In genomic region chr6:81987580-81987979, GRCm38 (mm10) we compare ENCODE assay signal across 9 mouse cellular contexts. TPM values are rescaled to one million over a fixed set of nuclear protein-coding genes. Genes with fewer than 3 reads are reported as not detected.
DNase-seq lines count a peak whose midpoint lies in the region; ATAC-seq lines count a peak whose summit lies in the region.
"Had no signal": no experiment of that assay in that cellular context is flagged by ENCODE, and none has a peak within 500 bp of the region (broad histone marks: within the 10 kb centered on the region; RNA-seq: fewer than 3 reads in every experiment).

No protein-coding gene starts in this region.

- peak; percentile 33 for DNase-seq in cerebellum, adult 9-10 months
- no peak for DNase-seq in thymus, postnatal 0 days (ENCODE audit: low spot score)
- DNase-seq in yolk sac, embryonic 10.5 days (ENCODE audit: low spot score): no peak
- DNase-seq in liver: no peak

- no peak overlapping the region for H3K4me2 ChIP-seq in midbrain, embryonic 12.5 days (replicated peaks)
- no peak overlapping the region for H3K4me2 ChIP-seq in midbrain, embryonic 15.5 days
- no peak overlapping the region for H3K4me2 ChIP-seq in kidney, embryonic 15.5 days
- H3K4me2 ChIP-seq in limb, embryonic 13.5 days (replicated peaks): no peak overlapping the region

- no peak overlapping the region for H3K27ac ChIP-seq in midbrain, embryonic 12.5 days (replicated peaks)
- H3K27ac ChIP-seq in midbrain, embryonic 15.5 days: no peak overlapping the region
- peak overlapping the region; percentile 80 for H3K27ac ChIP-seq in kidney, embryonic 15.5 days
- H3K27ac ChIP-seq in limb, embryonic 13.5 days: peak overlapping the region; percentile 40

- no peak overlapping the region for H3K9ac ChIP-seq in midbrain, embryonic 12.5 days (replicated peaks)
- no peak overlapping the region for H3K9ac ChIP-seq in midbrain, embryonic 15.5 days
- no peak overlapping the region for H3K9ac ChIP-seq in kidney, embryonic 15.5 days
- no peak overlapping the region for H3K9ac ChIP-seq in limb, embryonic 13.5 days

- H3K9me3 ChIP-seq in midbrain, embryonic 12.5 days: no peaks in the 10 kb centered on the region
- H3K9me3 ChIP-seq in midbrain, embryonic 15.5 days: no peaks in the 10 kb centered on the region
- H3K9me3 ChIP-seq in kidney, embryonic 15.5 days (replicated peaks): no peaks in the 10 kb centered on the region
- no peaks in the 10 kb centered on the region for H3K9me3 ChIP-seq in limb, embryonic 13.5 days

- WGBS in midbrain, embryonic 12.5 days: 65% methylated on average over 3 of the region's 3 CpGs
- 62% methylated on average over 3 of the region's 3 CpGs for WGBS in midbrain, embryonic 15.5 days
- 38% methylated on average over 3 of the region's 3 CpGs for WGBS in kidney, embryonic 15.5 days
- 44% methylated on average over 3 of the region's 3 CpGs for WGBS in limb, embryonic 13.5 days

- ATAC-seq in midbrain, embryonic 12.5 days (ENCODE audit: low FRiP score, low read depth): peak; percentile 7; the same call in 1 of the 2 replicates
- ATAC-seq in midbrain, embryonic 15.5 days (replicated peaks): no peak
- peak; percentile 1; the same call in 1 of the 2 replicates for ATAC-seq in kidney, embryonic 15.5 days (replicated peaks; ENCODE audit: low FRiP score)
- ATAC-seq in limb, embryonic 13.5 days (ENCODE audit: low FRiP score, low read depth): no peak

- no peaks in the 10 kb centered on the region for H3K36me3 ChIP-seq in midbrain, embryonic 12.5 days
- no peaks in the 10 kb centered on the region for H3K36me3 ChIP-seq in midbrain, embryonic 15.5 days (replicated peaks)
- H3K36me3 ChIP-seq in kidney, embryonic 15.5 days: no peaks in the 10 kb centered on the region
- H3K36me3 ChIP-seq in limb, embryonic 13.5 days: no peaks in the 10 kb centered on the region

- H3K4me3 ChIP-seq in midbrain, embryonic 12.5 days: no peak overlapping the region
- H3K4me3 ChIP-seq in midbrain, embryonic 15.5 days: no peak overlapping the region
- H3K4me3 ChIP-seq in kidney, embryonic 15.5 days (replicated peaks): no peak overlapping the region
- no peak overlapping the region for H3K4me3 ChIP-seq in limb, embryonic 13.5 days
- H3K4me3 ChIP-seq: erythroblast, embryonic 14.5 days had no signal

- H3K27me3 ChIP-seq in midbrain, embryonic 12.5 days: peaks cover 31% of the 10 kb centered on the region
- no peaks in the 10 kb centered on the region for H3K27me3 ChIP-seq in midbrain, embryonic 15.5 days (replicated peaks)
- no peaks in the 10 kb centered on the region for H3K27me3 ChIP-seq in kidney, embryonic 15.5 days
- no peaks in the 10 kb centered on the region for H3K27me3 ChIP-seq in limb, embryonic 13.5 days

- peaks cover 14% of the 10 kb centered on the region; the same call in 1 of the 2 replicates for H3K4me1 ChIP-seq in midbrain, embryonic 12.5 days
- peaks cover 3% of the 10 kb centered on the region; the same call in 1 of the 2 replicates for H3K4me1 ChIP-seq in midbrain, embryonic 15.5 days
- H3K4me1 ChIP-seq in kidney, embryonic 15.5 days: peaks cover 34% of the 10 kb centered on the region
- H3K4me1 ChIP-seq in limb, embryonic 13.5 days: peaks cover 35% of the 10 kb centered on the region

RNA-seq across cellular contexts. Expression of gene Mrpl19, which starts 21.8 kb away (rescaled TPM):
- polyA plus RNA-seq in midbrain, embryonic 12.5 days (2016; fragmentation: Nextera tagmentation; extraction: Ambion mirVana): 47.6 and 50.8 TPM in 2 replicates
- 35.1 and 40.4 TPM in 2 replicates for polyA plus RNA-seq in midbrain, embryonic 15.5 days (2015; fragmentation: Nextera tagmentation; extraction: Ambion mirVana)
- 56.1 and 57.8 TPM in 2 replicates for polyA plus RNA-seq in kidney, embryonic 15.5 days (2015; fragmentation: Nextera tagmentation; extraction: Ambion mirVana)
- polyA plus RNA-seq in limb, embryonic 13.5 days (2015; fragmentation: Nextera tagmentation; extraction: Ambion mirVana): 52.9 and 58.1 TPM in 2 replicates
- 35.6 and 44.0 TPM in 2 replicates for polyA plus RNA-seq in thymus, postnatal 0 days (2015; fragmentation: Nextera tagmentation; extraction: Ambion mirVana)

RNA-seq across cellular contexts. Expression of gene Eva1a, which starts 53.3 kb away (rescaled TPM):
- polyA plus RNA-seq in midbrain, embryonic 12.5 days (2016; fragmentation: Nextera tagmentation; extraction: Ambion mirVana): 1.0 and 2.6 TPM in 2 replicates
- 0.63 and 0.77 TPM in 2 replicates for polyA plus RNA-seq in midbrain, embryonic 15.5 days (2015; fragmentation: Nextera tagmentation; extraction: Ambion mirVana)
- 42.5 and 42.8 TPM in 2 replicates for polyA plus RNA-seq in kidney, embryonic 15.5 days (2015; fragmentation: Nextera tagmentation; extraction: Ambion mirVana)
- polyA plus RNA-seq in limb, embryonic 13.5 days (2015; fragmentation: Nextera tagmentation; extraction: Ambion mirVana): 37.2 and 39.1 TPM in 2 replicates
- polyA plus RNA-seq in thymus, postnatal 0 days (2015; fragmentation: Nextera tagmentation; extraction: Ambion mirVana): 2.9 and 3.0 TPM in 2 replicates

Comparison
In these comparisons a context has a peak if more than half of its experiments do, and no peak if none do; other contexts are left out.
1. ATAC-seq: peak in midbrain, embryonic 12.5 days (single experiment) and kidney, embryonic 15.5 days (single experiment); none in midbrain, embryonic 15.5 days (single experiment) and limb, embryonic 13.5 days (single experiment).
2. H3K27ac ChIP-seq: peak in kidney, embryonic 15.5 days (single experiment) and limb, embryonic 13.5 days (single experiment); none in midbrain, embryonic 12.5 days (single experiment) and midbrain, embryonic 15.5 days (single experiment).